Mouse (Mus musculus) neural tube, embryonic 15.5 days (tissue): ENCODE data around the gene Asb4. TPM values are rescaled to one million over a fixed set of nuclear protein-coding genes. Genes with fewer than 3 reads are reported as not detected.

ENCODE experiments used
- ATAC-seq: fragments of 200-750 bp; cut with Nextera tagmentation; 2 replicates; pipeline ENCODE4 v1.8.0; 2017; ENCODE audit warnings: mild to moderate bottlenecking, moderate TSS enrichment, moderate library complexity; ENCODE audit not compliant: low FRiP score
- H3K27ac ChIP-seq: fragments of 300-500 bp; sonication (generic); replicated peaks from 2 replicates; pipeline ENCODE4 v1.5.1; 2015; ENCODE audit warnings: mild to moderate bottlenecking, inconsistent platforms
- H3K27me3 ChIP-seq: fragments of 300-500 bp; sonication (generic); replicated peaks from 2 replicates; pipeline ENCODE4 v1.6.1; 2015; ENCODE audit warnings: inconsistent platforms
- H3K36me3 ChIP-seq: fragments of 300-500 bp; sonication (generic); 2 replicates; pipeline ENCODE4 v1.6.1; 2015; ENCODE audit warnings: inconsistent platforms
- H3K4me1 ChIP-seq: fragments of 300-500 bp; sonication (generic); 2 replicates; pipeline ENCODE4 v1.6.1; 2015; ENCODE audit warnings: inconsistent platforms
- H3K4me2 ChIP-seq: fragments of 300-500 bp; sonication (generic); 2 replicates; pipeline ENCODE4 v1.6.1; 2015; ENCODE audit warnings: inconsistent platforms, mild to moderate bottlenecking, moderate library complexity
- H3K4me3 ChIP-seq: fragments of 300-500 bp; sonication (generic); replicated peaks from 2 replicates; pipeline ENCODE4 v1.5.1; 2015; ENCODE audit warnings: mild to moderate bottlenecking, inconsistent platforms
- H3K9ac ChIP-seq: fragments of 300-500 bp; sonication (generic); replicated peaks from 2 replicates; pipeline ENCODE4 v1.6.1; 2015; ENCODE audit warnings: mild to moderate bottlenecking, inconsistent platforms
- H3K9me3 ChIP-seq: fragments of 300-500 bp; sonication (generic); replicated peaks from 2 replicates; pipeline ENCODE4 v1.6.1; 2016; ENCODE audit warnings: inconsistent platforms
- WGBS: fragments of 180-500 bp; shearing (Covaris S2); methylation state at CpG from one replicate; pipeline ENCODE4 v1.1.7; 2015; ENCODE audit warnings: mixed read lengths; 5-methylcytosine and 5-hydroxymethylcytosine counted together
- polyA plus RNA-seq: library from polyadenylated mRNA; unstranded; fragments of >200 nt; fragmentation: Nextera tagmentation; extraction: Ambion mirVana; gene quantifications from 2 replicates; pipeline ENCODE4 v1.2.1, GENCODE M21; 2015

Gene Asb4
- polyA plus RNA-seq, 1 experiment from 2014 or later: 11.4 TPM

GRCm38 (mm10) chr6:5448396-5448795 is 65.2 kb downstream of the Asb4 start:
- no peak for ATAC-seq
- H3K4me3 ChIP-seq: no peak overlapping the region
- H3K4me1 ChIP-seq: no peaks in the 10 kb centered on the region
- no peak overlapping the region for H3K4me2 ChIP-seq
- no peaks in the 10 kb centered on the region for H3K27me3 ChIP-seq
- no peaks in the 10 kb centered on the region for H3K36me3 ChIP-seq
- no peak overlapping the region for H3K27ac ChIP-seq
- no peak overlapping the region for H3K9ac ChIP-seq
- H3K9me3 ChIP-seq: no peaks in the 10 kb centered on the region
- WGBS: 75% methylated on average over 4 of the region's 4 CpGs

GRCm38 (mm10) chr6:5449878-5450277 is 66.7 kb downstream of the Asb4 start:
- no peaks in the 10 kb centered on the region for H3K4me1 ChIP-seq
- no peaks in the 10 kb centered on the region for H3K27me3 ChIP-seq
- 93% methylated on average over 5 of the region's 5 CpGs for WGBS
- ATAC-seq: no peak
- H3K4me2 ChIP-seq: no peak overlapping the region
- no peak overlapping the region for H3K9ac ChIP-seq
- H3K36me3 ChIP-seq: no peaks in the 10 kb centered on the region
- H3K27ac ChIP-seq: no peak overlapping the region
- no peaks in the 10 kb centered on the region for H3K9me3 ChIP-seq
- H3K4me3 ChIP-seq: no peak overlapping the region

GRCm38 (mm10) chr6:5455836-5456235 is 72.7 kb downstream of the Asb4 start:
- H3K27ac ChIP-seq: no peak overlapping the region
- H3K4me3 ChIP-seq: no peak overlapping the region
- H3K4me1 ChIP-seq: no peaks in the 10 kb centered on the region
- no peaks in the 10 kb centered on the region for H3K27me3 ChIP-seq
- WGBS: 77% methylated on average over 3 of the region's 3 CpGs
- ATAC-seq: no peak
- no peaks in the 10 kb centered on the region for H3K9me3 ChIP-seq
- H3K36me3 ChIP-seq: no peaks in the 10 kb centered on the region
- H3K9ac ChIP-seq: no peak overlapping the region
- H3K4me2 ChIP-seq: no peak overlapping the region

- Histone ChIP-seq H3K27ac (no peak overlapping the region), H3K4me1 (no peaks in the 10 kb centered on the region), H3K4me3 (no peak overlapping the region), H3K27me3 (no peaks in the 10 kb centered on the region), H3K9ac (no peak overlapping the region), H3K4me2 (no peak overlapping the region), H3K9me3 (no peaks in the 10 kb centered on the region), H3K36me3 (no peaks in the 10 kb centered on the region)
- 74% methylated on average over 10 of the region's 10 CpGs for WGBS
- ATAC-seq: no peak
These were observed 87.5 kb downstream of the Asb4 start for GRCm38 (mm10) chr6:5470480-5471318.

- H3K4me2 ChIP-seq: no peak overlapping the region
These were observed 89.5 kb downstream of the Asb4 start for GRCm38 (mm10) chr6:5472692-5473091.

GRCm38 (mm10) chr6:5474021-5474420 is 90.8 kb downstream of the Asb4 start:
- H3K9ac ChIP-seq: no peak overlapping the region
- no peaks in the 10 kb centered on the region for H3K27me3 ChIP-seq
- 63% methylated on average over 1 of the region's 1 CpGs for WGBS
- no peak overlapping the region for H3K4me3 ChIP-seq
- no peak for ATAC-seq
- H3K27ac ChIP-seq: no peak overlapping the region
- H3K36me3 ChIP-seq: no peaks in the 10 kb centered on the region
- H3K4me2 ChIP-seq: no peak overlapping the region
- H3K4me1 ChIP-seq: no peaks in the 10 kb centered on the region
- H3K9me3 ChIP-seq: no peaks in the 10 kb centered on the region

More at GRCm38 (mm10) chr6:5472692-5473091, 89.5 kb downstream of the Asb4 start:
- Histone ChIP-seq H3K9ac (no peak overlapping the region), H3K27me3 (no peaks in the 10 kb centered on the region), H3K36me3 (no peaks in the 10 kb centered on the region), H3K4me3 (no peak overlapping the region), H3K27ac (no peak overlapping the region), H3K4me1 (no peaks in the 10 kb centered on the region), H3K9me3 (no peaks in the 10 kb centered on the region)
- WGBS: 96% methylated on average over 2 of the region's 2 CpGs
- ATAC-seq: no peak

- H3K4me3 ChIP-seq: no peak overlapping the region
- H3K27me3 ChIP-seq: no peaks in the 10 kb centered on the region
- H3K9ac ChIP-seq: no peak overlapping the region
- no peak for ATAC-seq
- no peak overlapping the region for H3K4me2 ChIP-seq
- no peaks in the 10 kb centered on the region for H3K36me3 ChIP-seq
- H3K27ac ChIP-seq: no peak overlapping the region
- 95% methylated on average over 2 of the region's 2 CpGs for WGBS
- no peaks in the 10 kb centered on the region for H3K4me1 ChIP-seq
- no peaks in the 10 kb centered on the region for H3K9me3 ChIP-seq
These were observed 97.9 kb downstream of the Asb4 start for GRCm38 (mm10) chr6:5481066-5481465.

GRCm38 (mm10) chr6:5482270-5482783 is 99.1 kb downstream of the Asb4 start:
- Histone ChIP-seq H3K36me3 (no peaks in the 10 kb centered on the region), H3K27me3 (no peaks in the 10 kb centered on the region), H3K4me3 (no peak overlapping the region), H3K4me1 (no peaks in the 10 kb centered on the region), H3K4me2 (no peak overlapping the region), H3K9me3 (no peaks in the 10 kb centered on the region), H3K9ac (no peak overlapping the region), H3K27ac (no peak overlapping the region)
- 72% methylated on average over 3 of the region's 3 CpGs for WGBS
- ATAC-seq: no peak

Other genes with a start within 250 kb of the Asb4 start
- gene Pon1, start 189.4 kb upstream of the Asb4 start, polyA plus RNA-seq: not detected in 2 replicates
- 3.4 and 5.7 TPM in 2 replicates for gene Pon3, start 127.1 kb upstream of the Asb4 start, polyA plus RNA-seq
- 32.3 and 39.8 TPM in 2 replicates for gene Pon2, start 84.9 kb upstream of the Asb4 start, polyA plus RNA-seq
- gene Pdk4, start 112.9 kb downstream of the Asb4 start, polyA plus RNA-seq: 0.86 and 1.4 TPM in 2 replicates